In genomic region chr5:76953794-76954193, GRCm38 (mm10) we compare ENCODE assay signal across 21 mouse cellular contexts. TPM values are rescaled to one million over a fixed set of nuclear protein-coding genes. Genes with fewer than 3 reads are reported as not detected.
A peak's percentile ranks its signal among the peaks of the same experiment; 100 is the strongest.
DNase-seq lines count a peak whose midpoint lies in the region; ATAC-seq and TF ChIP-seq lines count a peak whose summit lies in the region.
"Had no signal": no experiment of that assay in that cellular context is flagged by ENCODE, and none has a peak within 500 bp of the region (broad histone marks: within the 10 kb centered on the region; RNA-seq: fewer than 3 reads in every experiment).

No protein-coding gene starts in this region.

- no peak overlapping the region for H3K4me2 ChIP-seq in heart, embryonic 14.5 days (ENCODE audit: low read length)
- H3K4me2 ChIP-seq in CH12.LX (ENCODE audit: insufficient read depth, low read depth, poor library complexity, severe bottlenecking), result peak overlapping the region; percentile 58; the same call in 1 of the 2 replicates
- peak overlapping the region; percentile 73 for H3K4me2 ChIP-seq in liver, embryonic 11.5 days
- no peak overlapping the region for H3K4me2 ChIP-seq in lung, postnatal 0 days (replicated peaks; ENCODE audit: low read depth, low read length)
- H3K4me2 ChIP-seq: embryonic facial prominence, embryonic 13.5 days; hindbrain, embryonic 12.5 days; midbrain, embryonic 11.5 days had no signal

- in situ Hi-C loops in CH12.LX (cut with MboI; ENCODE audit: low pct_ligation_motif_present, low pct_unique_long_range_greater_than_20kb, low sequenced_read_pairs), result loop anchor here (5.0 kb wide), 1 partner anchor 41 kb away; no protein-coding TSS in a partner anchor

- TF ChIP-seq EP300 in CH12.LX (IDR thresholded peaks at IDR 0.05; ENCODE audit: low read length) (no peak), ES-Bruce4 (IDR thresholded peaks at IDR 0.05; ENCODE audit: insufficient read depth, low read depth, low read length) (no peak)
- no peak for TF ChIP-seq EP300 in lung, postnatal 0 days (IDR thresholded peaks at IDR 0.05)

- WGBS in heart, embryonic 14.5 days, result 76% methylated on average over 3 of the region's 3 CpGs
- 82% methylated on average over 3 of the region's 3 CpGs for WGBS in liver, embryonic 11.5 days
- 67% methylated on average over 3 of the region's 3 CpGs for WGBS in lung, postnatal 0 days

- H3K27me3 ChIP-seq in heart, embryonic 14.5 days (ENCODE audit: control insufficient read depth, insufficient read depth, low read length), result no peaks in the 10 kb centered on the region
- H3K27me3 ChIP-seq in CH12.LX (replicated peaks), result no peaks in the 10 kb centered on the region
- H3K27me3 ChIP-seq in ES-Bruce4 (ENCODE audit: control insufficient read depth, insufficient read depth, low read length, poor library complexity, severe bottlenecking), result no peaks in the 10 kb centered on the region
- no peaks in the 10 kb centered on the region for H3K27me3 ChIP-seq in liver, embryonic 11.5 days (replicated peaks; ENCODE audit: control insufficient read depth, insufficient read depth, low read length)
- no peaks in the 10 kb centered on the region for H3K27me3 ChIP-seq in lung, postnatal 0 days (replicated peaks; ENCODE audit: insufficient read depth, low read length)
- H3K27me3 ChIP-seq: embryonic facial prominence, embryonic 13.5 days; hindbrain, embryonic 12.5 days had no signal

- dilution Hi-C loops in CH12.LX (cut with MboI; ENCODE audit: extremely low pct_ligation_motif_present, extremely low pct_unique_long_range_greater_than_20kb, low sequenced_read_pairs), result no loop called here

- peaks cover 2 to 27% of the 10 kb centered on the region in 2 experiments; a peak in 2 of 4 replicates for H3K4me1 ChIP-seq in heart, embryonic 14.5 days (ENCODE audit: control insufficient read depth in 2 of 2, insufficient read depth in 2 of 2, low read length in 2 of 2)
- H3K4me1 ChIP-seq in CH12.LX (ENCODE audit: control insufficient read depth in 1 of 2, insufficient read depth in 2 of 2) (peaks cover 0 to 42% of the 10 kb centered on the region in 2 experiments; a peak in 2 of 4 replicates), ES-Bruce4 (ENCODE audit: control insufficient read depth, insufficient read depth, low read length) (no peaks in the 10 kb centered on the region)
- peaks cover 19% of the 10 kb centered on the region for H3K4me1 ChIP-seq in liver, embryonic 11.5 days (replicated peaks; ENCODE audit: control insufficient read depth, insufficient read depth, low read length)
- H3K4me1 ChIP-seq in lung, postnatal 0 days (ENCODE audit: insufficient read depth, low read depth, low read length), result peaks cover 13% of the 10 kb centered on the region; the same call in 1 of the 2 replicates

- TF ChIP-seq POLR2A in CH12.LX (IDR thresholded peaks at IDR 0.05; ENCODE audit: low read depth, low read length) (no peak), ES-Bruce4 (IDR thresholded peaks at IDR 0.05; ENCODE audit: insufficient read depth, low read length) (no peak)

- peaks cover 66% of the 10 kb centered on the region for H3K79me2 ChIP-seq in CH12.LX (replicated peaks; ENCODE audit: control insufficient read depth, extremely low read depth, insufficient read depth, poor library complexity, severe bottlenecking)

- H3K27ac ChIP-seq in heart, embryonic 14.5 days (replicated peaks in 1 of 2; ENCODE audit: control insufficient read depth in 1 of 2, insufficient read depth in 1 of 2, low read depth in 2 of 2, low read length in 2 of 2), result no peak overlapping the region
- no peak overlapping the region for H3K27ac ChIP-seq in CH12.LX (ENCODE audit: insufficient read depth, low read depth)
- H3K27ac ChIP-seq in ES-Bruce4 (ENCODE audit: insufficient read depth, low read length), result no peak overlapping the region; the same call in 1 of the 2 replicates
- no peak overlapping the region for H3K27ac ChIP-seq in liver, embryonic 11.5 days (ENCODE audit: low read depth, low read length)
- no peak overlapping the region for H3K27ac ChIP-seq in lung, postnatal 0 days (ENCODE audit: low read length)
- H3K27ac ChIP-seq: embryonic facial prominence, embryonic 13.5 days; hindbrain, embryonic 12.5 days; macrophage had no signal

- ATAC-seq in heart, embryonic 14.5 days (ENCODE audit: insufficient number of reproducible peaks, insufficient read depth, low FRiP score, low read depth), result no peak
- ATAC-seq in liver, embryonic 11.5 days (replicated peaks; ENCODE audit: low FRiP score), result no peak
- ATAC-seq in lung, postnatal 0 days, result no peak
- ATAC-seq: forebrain, embryonic 14.5 days had no signal

- no peaks in the 10 kb centered on the region for H3K9me3 ChIP-seq in heart, embryonic 14.5 days (ENCODE audit: control insufficient read depth, low read length)
- H3K9me3 ChIP-seq in CH12.LX (replicated peaks; ENCODE audit: low read length) (no peaks in the 10 kb centered on the region), ES-Bruce4 (replicated peaks; ENCODE audit: control insufficient read depth, insufficient read depth, low read length, poor library complexity, severe bottlenecking) (no peaks in the 10 kb centered on the region)
- H3K9me3 ChIP-seq in liver, embryonic 11.5 days (ENCODE audit: control insufficient read depth, low read length), result no peaks in the 10 kb centered on the region
- H3K9me3 ChIP-seq in lung, postnatal 0 days (ENCODE audit: low read length), result no peaks in the 10 kb centered on the region
- H3K9me3 ChIP-seq: embryonic facial prominence, embryonic 13.5 days; hindbrain, embryonic 12.5 days had no signal

- peaks cover 45% of the 10 kb centered on the region for H3K36me3 ChIP-seq in heart, embryonic 14.5 days (ENCODE audit: control insufficient read depth, insufficient read depth, low read length)
- peaks cover 23 to 47% of the 10 kb centered on the region in 2 experiments for H3K36me3 ChIP-seq in CH12.LX (replicated peaks in 1 of 2; ENCODE audit: control insufficient read depth in 1 of 2, insufficient read depth in 1 of 2, low read length in 1 of 2)
- peaks cover 49% of the 10 kb centered on the region for H3K36me3 ChIP-seq in ES-Bruce4 (ENCODE audit: control insufficient read depth, insufficient read depth, low read length, poor library complexity, severe bottlenecking)
- peaks cover 28% of the 10 kb centered on the region for H3K36me3 ChIP-seq in liver, embryonic 11.5 days (ENCODE audit: control insufficient read depth, insufficient read depth, low read length)
- peaks cover 11% of the 10 kb centered on the region; the same call in 1 of the 2 replicates for H3K36me3 ChIP-seq in lung, postnatal 0 days (ENCODE audit: insufficient read depth, low read length)

- intact Hi-C loops in heart, postnatal 14 days (cut with DNase I), result loop anchor here (2.0 kb wide), 1 partner anchor 21 kb away; the partner anchor contains the start of gene Srp72

- DNase-seq in heart, postnatal 14 days, result no peak
- no peak for DNase-seq in CH12.LX (ENCODE audit: extremely low read depth)
- no peak for DNase-seq in liver, embryonic 11.5 days (ENCODE audit: low spot score)
- DNase-seq in testis, postnatal 10 days (ENCODE audit: low spot score), result no peak
- DNase-seq in lung, postnatal 0 days (ENCODE audit: low spot score), result no peak
- DNase-seq: cerebellum, adult 8-10 months; kidney, adult 18-20 months; kidney, postnatal 36 days; layer of hippocampus, adult 9-11 months; lung, adult 2 months; right cerebral cortex, postnatal 14 days had no signal

- TF ChIP-seq CTCF in CH12.LX (conservative IDR thresholded peaks at IDR 0.05 in 1 of 2, IDR thresholded peaks at IDR 0.05 in 1 of 2; ENCODE audit: low read depth in 2 of 2, low read length in 2 of 2) (no peak), ES-Bruce4 (IDR thresholded peaks at IDR 0.05; ENCODE audit: low read depth, low read length) (no peak)
- no peak for TF ChIP-seq CTCF in lung, postnatal 0 days (IDR thresholded peaks at IDR 0.05)

- no peak for TF ChIP-seq RAD21 in CH12.LX (IDR thresholded peaks at IDR 0.05; ENCODE audit: low read depth, low read length)

- no peak overlapping the region for H3K4me3 ChIP-seq in heart, embryonic 14.5 days (ENCODE audit: control insufficient read depth in 1 of 2, insufficient read depth in 1 of 2, low read depth in 1 of 2, low read length in 2 of 2)
- no peak overlapping the region for H3K4me3 ChIP-seq in CH12.LX (replicated peaks in 1 of 3; ENCODE audit: low read depth in 2 of 3, low read length in 2 of 3, poor library complexity in 1 of 3)
- H3K4me3 ChIP-seq in ES-Bruce4 (ENCODE audit: low read depth, low read length), result no peak overlapping the region
- H3K4me3 ChIP-seq in liver, embryonic 11.5 days (ENCODE audit: low read depth, low read length), result 0 out of 2 replicates have a peak overlapping the region, but pooled peaks have one; percentile 17
- no peak overlapping the region for H3K4me3 ChIP-seq in lung, postnatal 0 days (ENCODE audit: low read depth, low read length)
- H3K4me3 ChIP-seq: embryonic facial prominence, embryonic 13.5 days; hindbrain, embryonic 12.5 days had no signal

- H3K9ac ChIP-seq in heart, embryonic 14.5 days (ENCODE audit: low read length), result peak overlapping the region; percentile 30
- H3K9ac ChIP-seq in CH12.LX (ENCODE audit: insufficient read depth, low read depth) (0 out of 2 replicates have a peak overlapping the region, but pooled peaks have one; percentile 2), ES-Bruce4 (ENCODE audit: low read depth, poor library complexity, severe bottlenecking) (peak overlapping the region; percentile 66; the same call in 1 of the 2 replicates)
- peak overlapping the region; percentile 18; the same call in 1 of the 2 replicates for H3K9ac ChIP-seq in liver, embryonic 11.5 days (ENCODE audit: low read depth, low read length)
- H3K9ac ChIP-seq in lung, postnatal 0 days (replicated peaks; ENCODE audit: low read depth), result no peak overlapping the region
- H3K9ac ChIP-seq: embryonic facial prominence, embryonic 13.5 days; hindbrain, embryonic 12.5 days had no signal

RNA-seq across cellular contexts. Expression of gene Ppat, which starts 2.4 kb away (rescaled TPM):
- polyA plus RNA-seq in heart, embryonic 14.5 days (2014; fragmentation: Nextera tagmentation; extraction: Ambion mirVana), result 23.8 and 26.4 TPM in 2 replicates
- total RNA-seq in heart, postnatal 14 days (2021), result 10 to 100 TPM; 12.6 to 13.5 TPM
- total RNA-seq in CH12.LX (2012; rRNA removed) (65.8 and 88.2 TPM in 2 replicates), CH12.LX (2014; rRNA removed) (156 and 162 TPM in 2 replicates)
- polyA plus RNA-seq in CH12.LX (2012; ENCODE audit: insufficient read length, low read depth) (118 and 125 TPM in 2 replicates), ES-Bruce4 (2011; ENCODE audit: insufficient read depth, insufficient read length, low read depth, missing spikeins) (89.3 and 90.8 TPM in 2 replicates)
- polyA plus RNA-seq in liver, embryonic 11.5 days (2014; fragmentation: Nextera tagmentation; extraction: Ambion mirVana), result 73.0 and 87.1 TPM in 2 replicates
- 12.5 and 14.0 TPM in 2 replicates for polyA plus RNA-seq in lung, postnatal 0 days (2015; fragmentation: Nextera tagmentation; extraction: Ambion mirVana)

RNA-seq across cellular contexts. Expression of gene Paics, which starts 2.7 kb away (rescaled TPM):
- polyA plus RNA-seq in heart, embryonic 14.5 days (2014; fragmentation: Nextera tagmentation; extraction: Ambion mirVana), result 231 and 234 TPM in 2 replicates
- 100 to 1,000 TPM; 142 to 144 TPM for total RNA-seq in heart, postnatal 14 days (2021)
- total RNA-seq in CH12.LX (2012; rRNA removed) (274 and 275 TPM in 2 replicates), CH12.LX (2014; rRNA removed) (440 and 496 TPM in 2 replicates)
- polyA plus RNA-seq in CH12.LX (2012; ENCODE audit: insufficient read length, low read depth) (259 and 322 TPM in 2 replicates), ES-Bruce4 (2011; ENCODE audit: insufficient read depth, insufficient read length, low read depth, missing spikeins) (611 and 648 TPM in 2 replicates)
- 357 and 393 TPM in 2 replicates for polyA plus RNA-seq in liver, embryonic 11.5 days (2014; fragmentation: Nextera tagmentation; extraction: Ambion mirVana)
- 166 and 167 TPM in 2 replicates for polyA plus RNA-seq in lung, postnatal 0 days (2015; fragmentation: Nextera tagmentation; extraction: Ambion mirVana)

RNA-seq across cellular contexts. Expression of gene Srp72, which starts 20.7 kb away (rescaled TPM):
- polyA plus RNA-seq in heart, embryonic 14.5 days (2014; fragmentation: Nextera tagmentation; extraction: Ambion mirVana), result 49.8 and 53.7 TPM in 2 replicates
- 10 to 100 TPM; 61.7 to 66.3 TPM for total RNA-seq in heart, postnatal 14 days (2021)
- total RNA-seq in CH12.LX (2012; rRNA removed) (73.6 and 77.4 TPM in 2 replicates), CH12.LX (2014; rRNA removed) (85.2 and 88.9 TPM in 2 replicates)
- polyA plus RNA-seq in CH12.LX (2012; ENCODE audit: insufficient read length, low read depth) (148 and 171 TPM in 2 replicates), ES-Bruce4 (2011; ENCODE audit: insufficient read depth, insufficient read length, low read depth, missing spikeins) (165 and 172 TPM in 2 replicates)
- polyA plus RNA-seq in liver, embryonic 11.5 days (2014; fragmentation: Nextera tagmentation; extraction: Ambion mirVana), result 89.7 and 90.0 TPM in 2 replicates
- polyA plus RNA-seq in lung, postnatal 0 days (2015; fragmentation: Nextera tagmentation; extraction: Ambion mirVana), result 49.5 and 53.4 TPM in 2 replicates

RNA-seq across cellular contexts. Expression of gene Aasdh, which starts 48.5 kb away (rescaled TPM):
- 17.8 and 19.1 TPM in 2 replicates for polyA plus RNA-seq in heart, embryonic 14.5 days (2014; fragmentation: Nextera tagmentation; extraction: Ambion mirVana)
- total RNA-seq in heart, postnatal 14 days (2021), result 10 to 100 TPM; 12.8 to 13.6 TPM
- 18.4 and 20.9 TPM in 2 replicates for total RNA-seq in CH12.LX (2012; rRNA removed)
- 21.4 and 24.2 TPM in 2 replicates for total RNA-seq in CH12.LX (2014; rRNA removed)
- 20.5 and 21.0 TPM in 2 replicates for polyA plus RNA-seq in CH12.LX (2012; ENCODE audit: insufficient read length, low read depth)
- polyA plus RNA-seq in ES-Bruce4 (2011; ENCODE audit: insufficient read depth, insufficient read length, low read depth, missing spikeins), result 73.2 and 74.1 TPM in 2 replicates
- 17.1 and 20.7 TPM in 2 replicates for polyA plus RNA-seq in liver, embryonic 11.5 days (2014; fragmentation: Nextera tagmentation; extraction: Ambion mirVana)
- polyA plus RNA-seq in lung, postnatal 0 days (2015; fragmentation: Nextera tagmentation; extraction: Ambion mirVana), result 7.2 and 8.0 TPM in 2 replicates

RNA-seq across cellular contexts. Expression of gene Arl9, which starts 50.1 kb away (rescaled TPM):
- not detected in 2 replicates for polyA plus RNA-seq in heart, embryonic 14.5 days (2014; fragmentation: Nextera tagmentation; extraction: Ambion mirVana)
- not detected for total RNA-seq in heart, postnatal 14 days (2021)
- total RNA-seq in CH12.LX (2012; rRNA removed) (0.38 TPM in 1 of 2 replicates, not detected in the other), CH12.LX (2014; rRNA removed) (1.4 TPM in 1 of 2 replicates, not detected in the other)
- polyA plus RNA-seq in CH12.LX (2012; ENCODE audit: insufficient read length, low read depth) (2.2 and 2.6 TPM in 2 replicates), ES-Bruce4 (2011; ENCODE audit: insufficient read depth, insufficient read length, low read depth, missing spikeins) (not detected in 2 replicates)
- 0.47 TPM in 1 of 2 replicates, not detected in the other for polyA plus RNA-seq in liver, embryonic 11.5 days (2014; fragmentation: Nextera tagmentation; extraction: Ambion mirVana)
- not detected in 2 replicates for polyA plus RNA-seq in lung, postnatal 0 days (2015; fragmentation: Nextera tagmentation; extraction: Ambion mirVana)
- total RNA-seq: common myeloid progenitor, adult 5-6 weeks had no signal
- polyA plus RNA-seq: embryonic facial prominence, embryonic 13.5 days; forebrain, embryonic 14.5 days; heart, embryonic 16.5 days; lung, adult 2 months; macrophage; neural tube, embryonic 14.5 days had no signal

Comparison
In these comparisons a context has a peak if more than half of its experiments do, and no peak if none do; other contexts are left out.
1. H3K4me2 ChIP-seq: peak in CH12.LX (single experiment) and liver, embryonic 11.5 days (single experiment); none in heart, embryonic 14.5 days (single experiment) and lung, postnatal 0 days (single experiment).